Mouse (Mus musculus): ENCODE results near the gene Oas2. TPM values are rescaled to one million over a fixed set of nuclear protein-coding genes. Genes with fewer than 3 reads are reported as not detected.
A peak's percentile ranks its signal among the peaks of the same experiment; 100 is the strongest.

Gene Oas2
- polyA plus RNA-seq, 1 experiment from 2014 or later: 1.1 TPM

DNA sequence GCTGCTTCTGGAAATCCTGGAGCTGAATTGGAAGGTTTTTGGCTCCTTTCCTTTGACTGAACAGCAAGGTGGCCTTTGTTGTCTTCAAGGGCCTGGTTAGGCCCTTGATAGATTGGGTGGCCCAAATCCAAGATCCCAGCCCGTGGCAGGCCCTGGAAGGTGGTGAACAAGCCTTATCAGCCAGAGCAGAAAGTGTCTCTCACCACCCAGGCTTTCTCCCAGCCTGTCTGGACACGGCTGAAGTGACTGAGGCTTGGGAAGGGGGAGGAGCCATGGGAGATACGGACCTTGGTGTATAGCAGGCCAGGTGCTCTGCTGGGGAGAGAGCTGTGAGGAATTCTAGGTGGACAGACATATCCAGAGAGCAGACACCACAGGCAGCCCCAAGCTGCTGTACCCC is 19.7 kb upstream of the Oas2 start:
- Histone ChIP-seq H3K9ac (replicated peaks) (no peak overlapping the region), H3K36me3 (replicated peaks; ENCODE audit: insufficient read depth, low read length) (no peaks in the 10 kb centered on the region), H3K4me3 (ENCODE audit: low read depth, low read length) (no peak overlapping the region), H3K27me3 (ENCODE audit: insufficient read depth, low read length) (no peaks in the 10 kb centered on the region), H3K27ac (ENCODE audit: low read depth) (no peak overlapping the region), H3K9me3 (ENCODE audit: low read length) (no peaks in the 10 kb centered on the region), H3K4me2 (ENCODE audit: low read depth, low read length) (no peak overlapping the region), H3K4me1 (ENCODE audit: insufficient read depth) (no peaks in the 10 kb centered on the region)
- TF ChIP-seq EP300 (IDR thresholded peaks at IDR 0.05; ENCODE audit: low read depth) (peak; percentile 50; the same call in 1 of the 2 replicates), CTCF (IDR thresholded peaks at IDR 0.05; ENCODE audit: low read depth) (no peak)
- ATAC-seq: peak; percentile 80
- no peak for DNase-seq
- 44% methylated on average over 3 of the region's 3 CpGs for WGBS (ENCODE audit: insufficient replicate concordance)

DNA sequence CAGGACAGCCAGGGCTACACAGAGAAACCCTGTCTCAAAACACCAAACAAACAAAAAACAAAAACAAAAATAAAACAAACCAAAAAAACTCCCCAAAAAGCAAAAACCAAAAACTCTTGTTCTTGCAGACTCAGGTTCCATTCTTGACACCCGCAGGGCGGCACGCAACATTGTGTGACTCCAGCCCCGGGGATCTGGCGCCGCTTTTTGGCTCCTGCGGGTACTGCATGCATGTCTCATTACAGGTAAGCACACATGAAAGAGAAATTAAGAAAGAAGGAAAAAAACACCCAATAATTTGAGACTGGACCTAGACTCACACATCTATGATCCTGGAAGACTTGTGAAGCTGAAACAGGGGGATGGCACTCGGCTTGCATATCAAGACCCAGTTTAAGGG is 15.4 kb upstream of the Oas2 start:
- no peak for DNase-seq
- Histone ChIP-seq H3K4me3 (ENCODE audit: low read depth, low read length) (no peak overlapping the region), H3K9me3 (ENCODE audit: low read length) (no peaks in the 10 kb centered on the region), H3K4me2 (ENCODE audit: low read depth, low read length) (no peak overlapping the region), H3K4me1 (ENCODE audit: insufficient read depth) (no peaks in the 10 kb centered on the region), H3K27me3 (ENCODE audit: insufficient read depth, low read length) (no peaks in the 10 kb centered on the region), H3K27ac (ENCODE audit: low read depth) (no peak overlapping the region), H3K36me3 (replicated peaks; ENCODE audit: insufficient read depth, low read length) (0 out of 2 replicates have a peak, but pooled peaks cover 4% of the 10 kb centered on the region), H3K9ac (replicated peaks) (no peak overlapping the region)
- TF ChIP-seq EP300 (IDR thresholded peaks at IDR 0.05; ENCODE audit: low read depth): no peak
- TF ChIP-seq CTCF (IDR thresholded peaks at IDR 0.05; ENCODE audit: low read depth): 0 out of 2 replicates have a peak, but pooled peaks have one; percentile 2
- ATAC-seq: no peak
- 61% methylated on average over 8 of the region's 8 CpGs for WGBS (ENCODE audit: insufficient replicate concordance)

DNA sequence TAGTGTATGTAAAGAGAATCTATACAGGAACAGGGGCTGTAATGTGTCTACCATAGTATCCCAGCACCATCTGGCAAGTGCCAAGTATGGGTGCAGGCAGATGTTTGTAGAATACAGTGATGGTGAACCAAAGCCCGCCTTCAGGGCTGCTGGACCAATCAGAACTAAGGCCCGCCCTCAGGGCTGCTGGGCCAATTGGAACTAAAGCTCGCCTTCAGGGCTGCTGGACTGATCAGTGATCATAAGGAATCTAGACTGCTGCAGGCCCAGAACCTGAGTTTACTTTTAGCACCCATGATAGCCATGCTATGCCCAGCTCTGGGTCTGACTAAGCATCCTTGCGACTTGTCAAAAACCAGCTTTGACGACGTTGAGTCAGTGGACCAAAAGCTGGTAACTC is 12.2 kb upstream of the Oas2 start:
- Histone ChIP-seq H3K4me2 (ENCODE audit: low read depth, low read length) (no peak overlapping the region), H3K9me3 (ENCODE audit: low read length) (no peaks in the 10 kb centered on the region), H3K4me1 (ENCODE audit: insufficient read depth) (no peaks in the 10 kb centered on the region), H3K27me3 (ENCODE audit: insufficient read depth, low read length) (no peaks in the 10 kb centered on the region), H3K36me3 (replicated peaks; ENCODE audit: insufficient read depth, low read length) (0 out of 2 replicates have a peak, but pooled peaks cover 4% of the 10 kb centered on the region), H3K4me3 (ENCODE audit: low read depth, low read length) (no peak overlapping the region), H3K27ac (ENCODE audit: low read depth) (no peak overlapping the region), H3K9ac (replicated peaks) (no peak overlapping the region)
- ATAC-seq: 0 out of 2 replicates have a peak, but pooled peaks have one; percentile 27
- no peak for DNase-seq
- TF ChIP-seq CTCF (IDR thresholded peaks at IDR 0.05; ENCODE audit: low read depth) (no peak), EP300 (IDR thresholded peaks at IDR 0.05; ENCODE audit: low read depth) (no peak)
- 44% methylated on average over 6 of the region's 6 CpGs for WGBS (ENCODE audit: insufficient replicate concordance)

DNA sequence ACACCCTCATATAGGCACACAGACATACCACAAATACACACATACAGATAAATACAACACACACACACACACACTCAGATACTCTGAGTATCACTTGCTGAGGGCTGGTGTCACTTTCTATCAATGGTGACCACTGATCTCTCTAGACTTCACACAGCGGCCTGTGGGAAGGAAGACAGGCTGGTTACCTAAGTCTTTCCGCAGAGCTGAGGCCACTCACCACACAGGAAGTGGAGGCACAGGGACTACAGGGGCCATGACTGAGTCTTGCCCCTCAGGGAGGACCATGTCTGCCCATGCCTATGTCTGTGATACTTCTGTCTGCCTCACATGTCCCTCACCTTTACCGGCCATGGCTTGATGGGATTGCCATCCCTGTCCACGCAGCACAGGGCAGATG is 4.6 kb upstream of the Oas2 start:
- Histone ChIP-seq H3K4me1 (ENCODE audit: insufficient read depth) (no peaks in the 10 kb centered on the region), H3K9me3 (ENCODE audit: low read length) (no peaks in the 10 kb centered on the region), H3K4me2 (ENCODE audit: low read depth, low read length) (no peak overlapping the region), H3K4me3 (ENCODE audit: low read depth, low read length) (no peak overlapping the region), H3K9ac (replicated peaks) (no peak overlapping the region), H3K36me3 (replicated peaks; ENCODE audit: insufficient read depth, low read length) (no peaks in the 10 kb centered on the region), H3K27ac (ENCODE audit: low read depth) (no peak overlapping the region), H3K27me3 (ENCODE audit: insufficient read depth, low read length) (no peaks in the 10 kb centered on the region)
- no peak for TF ChIP-seq EP300 (IDR thresholded peaks at IDR 0.05; ENCODE audit: low read depth)
- TF ChIP-seq CTCF (IDR thresholded peaks at IDR 0.05; ENCODE audit: low read depth): no peak
- ATAC-seq (no peak), DNase-seq (no peak)
- 59% methylated on average over 4 of the region's 4 CpGs for WGBS (ENCODE audit: insufficient replicate concordance)

DNA sequence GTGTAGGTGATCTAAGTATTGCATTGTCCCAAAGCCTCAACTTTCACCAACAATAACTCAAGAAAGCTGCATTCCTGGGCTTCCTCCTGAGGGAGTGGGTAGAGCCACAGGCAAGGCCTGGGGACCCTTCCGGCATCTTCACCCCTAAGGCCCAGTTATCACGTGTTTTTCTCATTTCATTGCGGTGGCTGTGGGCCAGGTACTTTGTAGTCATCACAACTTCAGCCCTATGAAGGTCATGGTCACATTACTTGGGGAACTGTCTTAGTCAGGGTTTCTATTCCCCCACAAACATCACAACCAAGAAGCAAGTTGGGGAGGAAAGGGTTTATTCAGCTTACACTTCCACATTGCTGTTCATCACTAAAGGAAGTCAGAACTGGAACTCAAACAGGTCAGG is 3.1 kb upstream of the Oas2 start:
- DNase-seq: no peak
- H3K4me1 ChIP-seq (ENCODE audit: insufficient read depth): no peaks in the 10 kb centered on the region
- H3K27me3 ChIP-seq (ENCODE audit: insufficient read depth, low read length): no peaks in the 10 kb centered on the region
- 75% methylated on average over 3 of the region's 3 CpGs for WGBS (ENCODE audit: insufficient replicate concordance)
- H3K9ac ChIP-seq (replicated peaks): no peak overlapping the region
- no peak for TF ChIP-seq EP300 (IDR thresholded peaks at IDR 0.05; ENCODE audit: low read depth)
- no peak for TF ChIP-seq CTCF (IDR thresholded peaks at IDR 0.05; ENCODE audit: low read depth)
- H3K27ac ChIP-seq (ENCODE audit: low read depth): no peak overlapping the region
- ATAC-seq: no peak
- H3K4me2 ChIP-seq (ENCODE audit: low read depth, low read length): no peak overlapping the region
- no peaks in the 10 kb centered on the region for H3K36me3 ChIP-seq (replicated peaks; ENCODE audit: insufficient read depth, low read length)
- no peak overlapping the region for H3K4me3 ChIP-seq (ENCODE audit: low read depth, low read length)
- no peaks in the 10 kb centered on the region for H3K9me3 ChIP-seq (ENCODE audit: low read length)

DNA sequence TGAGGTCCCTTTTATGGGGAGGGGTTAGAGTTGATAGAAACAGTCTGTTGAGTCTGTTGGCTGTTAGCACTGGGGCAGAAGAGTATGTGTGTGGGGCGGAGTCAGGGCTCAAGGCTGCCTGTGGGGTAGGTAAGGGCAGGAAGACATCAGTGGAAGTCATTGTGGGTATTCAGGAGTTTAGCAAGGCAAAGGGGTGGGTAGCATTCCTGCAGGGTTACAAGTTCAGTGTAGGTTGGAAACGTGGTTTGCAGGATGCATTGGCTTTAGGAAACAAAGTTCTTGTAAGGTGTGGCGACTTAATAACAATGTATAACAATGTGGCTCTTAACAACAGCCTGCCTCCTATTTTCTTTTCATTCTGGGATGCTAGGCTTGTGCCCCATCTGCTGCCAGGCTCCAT is 1.6 kb upstream of the Oas2 start:
- no peaks in the 10 kb centered on the region for H3K9me3 ChIP-seq (ENCODE audit: low read length)
- no peaks in the 10 kb centered on the region for H3K36me3 ChIP-seq (replicated peaks; ENCODE audit: insufficient read depth, low read length)
- WGBS (ENCODE audit: insufficient replicate concordance): 74% methylated on average over 3 of the region's 3 CpGs
- no peak overlapping the region for H3K27ac ChIP-seq (ENCODE audit: low read depth)
- no peaks in the 10 kb centered on the region for H3K4me1 ChIP-seq (ENCODE audit: insufficient read depth)
- H3K27me3 ChIP-seq (ENCODE audit: insufficient read depth, low read length): no peaks in the 10 kb centered on the region
- ATAC-seq: no peak
- no peak overlapping the region for H3K9ac ChIP-seq (replicated peaks)
- no peak overlapping the region for H3K4me3 ChIP-seq (ENCODE audit: low read depth, low read length)
- DNase-seq: no peak
- H3K4me2 ChIP-seq (ENCODE audit: low read depth, low read length): no peak overlapping the region
- no peak for TF ChIP-seq EP300 (IDR thresholded peaks at IDR 0.05; ENCODE audit: low read depth)
- TF ChIP-seq CTCF (IDR thresholded peaks at IDR 0.05; ENCODE audit: low read depth): no peak

DNA sequence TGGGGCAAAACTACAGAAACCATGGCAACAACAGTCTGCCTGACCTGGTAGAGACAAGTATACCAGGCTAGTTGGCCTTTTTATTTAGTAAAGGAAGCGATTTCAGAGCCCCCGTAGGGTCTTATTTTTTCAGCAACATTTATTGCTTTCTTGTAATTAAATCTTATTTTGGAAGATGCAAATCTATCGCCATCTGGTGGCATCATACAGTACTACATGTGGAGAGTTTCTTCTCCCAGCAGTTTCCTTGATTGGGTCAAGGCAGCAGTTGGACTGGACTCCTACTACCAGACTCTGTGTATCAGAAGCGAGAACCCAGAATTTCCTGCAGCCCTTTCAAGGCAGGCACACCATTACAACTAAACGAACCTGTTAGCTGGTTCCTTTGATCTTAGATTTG is 3.2 kb downstream of the Oas2 start:
- Histone ChIP-seq H3K4me2 (ENCODE audit: low read depth, low read length) (no peak overlapping the region), H3K9me3 (ENCODE audit: low read length) (no peaks in the 10 kb centered on the region), H3K9ac (replicated peaks) (no peak overlapping the region), H3K27me3 (ENCODE audit: insufficient read depth, low read length) (no peaks in the 10 kb centered on the region), H3K4me3 (ENCODE audit: low read depth, low read length) (no peak overlapping the region), H3K4me1 (ENCODE audit: insufficient read depth) (no peaks in the 10 kb centered on the region), H3K36me3 (replicated peaks; ENCODE audit: insufficient read depth, low read length) (no peaks in the 10 kb centered on the region), H3K27ac (ENCODE audit: low read depth) (no peak overlapping the region)
- peak; percentile 26 for DNase-seq
- TF ChIP-seq EP300 (IDR thresholded peaks at IDR 0.05; ENCODE audit: low read depth) (no peak), CTCF (IDR thresholded peaks at IDR 0.05; ENCODE audit: low read depth) (peak; percentile 78)
- 13% methylated on average over 5 of the region's 5 CpGs for WGBS (ENCODE audit: insufficient replicate concordance)
- ATAC-seq: no peak

Measured in liver, postnatal 0 days (tissue).